Mouse (Mus musculus) ES-E14 (cell line): Measurements from ENCODE around the gene Gadd45a. TPM values are rescaled to one million over a fixed set of nuclear protein-coding genes. Genes with fewer than 3 reads are reported as not detected.

ENCODE experiments used
- DNase-seq: peaks from one replicate; pipeline ENCODE4 v3.0.0-alpha.2; 2013; ENCODE audit warnings: low read depth, low spot score
- H3K27ac ChIP-seq: 2 replicates; pipeline ENCODE4 v1.5.1; 2012; ENCODE audit warnings: low read depth, mild to moderate bottlenecking, low read length, moderate library complexity, mixed read lengths; ENCODE audit not compliant: poor library complexity, insufficient read depth, severe bottlenecking
- H3K36me3 ChIP-seq: 2 replicates; pipeline ENCODE4 v1.6.1; 2012; ENCODE audit warnings: mild to moderate bottlenecking, low read length, moderate library complexity, mixed read lengths; ENCODE audit not compliant: control insufficient read depth, poor library complexity, insufficient read depth, severe bottlenecking
- H3K4me1 ChIP-seq, 2 experiments: fragments of 150-350 bp in 1 of 2; sonication (generic) in 1 of 2; 2 replicates each; pipeline ENCODE4 v1.6.1; 2012; ENCODE audit warnings: low read length in 2 of 2, mild to moderate bottlenecking in 1 of 2, mixed read lengths in 1 of 2; ENCODE audit not compliant: control insufficient read depth in 2 of 2, insufficient read depth in 2 of 2, poor library complexity in 1 of 2
- H3K4me3 ChIP-seq, 2 experiments: fragments of 150-350 bp in 1 of 2; sonication (generic) in 1 of 2; 2 replicates each; pipeline ENCODE4 v1.5.1; 2012; ENCODE audit warnings: low read length in 2 of 2, low read depth in 1 of 2, mild to moderate bottlenecking in 1 of 2, mixed read lengths in 1 of 2; ENCODE audit not compliant: insufficient read depth in 1 of 2, poor library complexity in 1 of 2, severe bottlenecking in 1 of 2
- H3K9ac ChIP-seq: 2 replicates; pipeline ENCODE4 v1.6.1; 2012; ENCODE audit warnings: low read depth, mild to moderate bottlenecking, low read length, mixed read lengths; ENCODE audit not compliant: poor library complexity, insufficient read depth, severe bottlenecking
- H3K9me3 ChIP-seq: fragments of 150-350 bp; sonication (generic); 2 replicates; pipeline ENCODE4 v1.6.1; 2012; ENCODE audit warnings: low read depth, mild to moderate bottlenecking, low read length; ENCODE audit not compliant: control insufficient read depth, insufficient read depth
- CHD2 ChIP-seq: IDR thresholded peaks from 2 replicates; pipeline ENCODE4 v1.6.1; 2014; ENCODE audit warnings: mild to moderate bottlenecking, low read depth, low read length, inconsistent platforms
- HCFC1 ChIP-seq: IDR thresholded peaks from 2 replicates; pipeline ENCODE4 v1.6.1; 2012; ENCODE audit warnings: low read length, inconsistent platforms, borderline replicate concordance; ENCODE audit not compliant: insufficient read depth
- MAFK ChIP-seq: IDR thresholded peaks from 2 replicates; pipeline ENCODE4 v1.6.1; 2014; ENCODE audit warnings: mild to moderate bottlenecking, low read depth, low read length, inconsistent platforms; ENCODE audit not compliant: insufficient read depth
- ZC3H11A ChIP-seq: IDR thresholded peaks from 2 replicates; pipeline ENCODE4 v1.6.1; 2012; ENCODE audit warnings: low read depth, mild to moderate bottlenecking, inconsistent platforms, low read length, borderline replicate concordance
- ZNF384 ChIP-seq: IDR thresholded peaks from 2 replicates; pipeline ENCODE4 v1.6.1; 2012; ENCODE audit warnings: low read depth, low read length, inconsistent platforms
- in situ Hi-C, 2 experiments: fragments of 600-800 bp; cut with MboI; formaldehyde crosslinking; loops; one replicate each; pipeline ENCODE4 v1.15.1; 2025; ENCODE audit warnings: low sequenced_read_pairs in 2 of 2, inconsistent platforms in 1 of 2; ENCODE audit not compliant: unreplicated experiment in 2 of 2
- total RNA-seq: library from RNA; depleted of rRNA; stranded (reverse); fragments of 300-350 nt; gene quantifications from 2 replicates; pipeline ENCODE4 v1.2.3, GENCODE M21; 2012

Gene Gadd45a
- total RNA-seq, 1 experiment = 49.1 TPM

GRCm38 (mm10) chr6:67048052-67048691 lies 10.9 kb upstream of the Gadd45a start:
- H3K9me3 ChIP-seq = no peaks in the 10 kb centered on the region
- H3K4me3 ChIP-seq = no peak overlapping the region
- DNase-seq = no peak
- H3K9ac ChIP-seq = no peak overlapping the region
- H3K36me3 ChIP-seq = no peaks in the 10 kb centered on the region
- in situ Hi-C loops = no loop called here
- H3K4me1 ChIP-seq = no peaks in the 10 kb centered on the region
- TF ChIP-seq HCFC1 (no peak), MAFK (no peak), CHD2 (no peak)
- H3K27ac ChIP-seq = no peak overlapping the region

GRCm38 (mm10) chr6:67046937-67047336 lies 9.7 kb upstream of the Gadd45a start:
- in situ Hi-C loops = no loop called here
- Histone ChIP-seq H3K27ac (no peak overlapping the region), H3K9ac (no peak overlapping the region), H3K4me3 (no peak overlapping the region), H3K4me1 (no peaks in the 10 kb centered on the region), H3K36me3 (no peaks in the 10 kb centered on the region), H3K9me3 (no peaks in the 10 kb centered on the region)
- DNase-seq = no peak
- TF ChIP-seq MAFK (no peak), ZC3H11A (no peak)

GRCm38 (mm10) chr6:67045424-67045823 lies 8.2 kb upstream of the Gadd45a start:
- Histone ChIP-seq H3K4me1 (no peaks in the 10 kb centered on the region), H3K4me3 (no peak overlapping the region), H3K9ac (no peak overlapping the region), H3K9me3 (no peaks in the 10 kb centered on the region), H3K27ac (no peak overlapping the region), H3K36me3 (no peaks in the 10 kb centered on the region)
- DNase-seq = no peak
- in situ Hi-C loops = no loop called here
- no peak for TF ChIP-seq ZNF384
- TF ChIP-seq MAFK = no peak
- TF ChIP-seq ZC3H11A = no peak
- TF ChIP-seq CHD2 = no peak

DNA sequence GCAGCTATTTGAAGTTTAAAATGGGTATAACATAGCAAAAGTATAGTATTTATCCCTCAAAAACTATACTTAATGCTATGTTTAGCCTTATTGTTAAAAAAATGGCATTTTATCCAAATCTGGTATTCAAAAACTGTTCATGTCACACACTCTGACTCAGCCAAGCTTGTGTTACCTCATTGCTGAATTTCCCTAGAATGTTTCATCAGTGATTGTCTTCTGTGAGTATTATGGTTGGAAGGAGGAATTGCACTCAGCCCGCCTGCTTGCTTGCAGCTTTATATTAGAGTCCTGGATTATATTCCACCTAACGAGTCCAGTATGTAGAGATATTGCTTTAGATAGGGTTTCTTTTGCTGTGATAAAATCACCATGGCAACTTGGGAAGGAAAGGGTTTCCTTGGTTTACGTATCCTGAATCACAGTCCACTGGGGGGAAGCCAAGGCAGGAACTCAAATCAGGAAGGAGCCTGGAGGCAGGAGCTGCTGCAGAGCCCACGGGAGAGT lies 3.7 kb upstream of the Gadd45a start:
- in situ Hi-C loops = no loop called here
- Histone ChIP-seq H3K27ac (no peak overlapping the region), H3K9ac (no peak overlapping the region), H3K4me1 (no peaks in the 10 kb centered on the region), H3K36me3 (peaks cover 7% of the 10 kb centered on the region), H3K4me3 (no peak overlapping the region), H3K9me3 (no peaks in the 10 kb centered on the region)
- no peak for DNase-seq
- TF ChIP-seq ZNF384 (no peak), ZC3H11A (no peak), MAFK (no peak), CHD2 (no peak), HCFC1 (no peak)

GRCm38 (mm10) chr6:67038964-67039363 lies 1.7 kb upstream of the Gadd45a start:
- H3K27ac ChIP-seq = no peak overlapping the region
- no peak overlapping the region for H3K4me3 ChIP-seq
- no peak overlapping the region for H3K9ac ChIP-seq
- no peaks in the 10 kb centered on the region for H3K9me3 ChIP-seq
- in situ Hi-C loops = no loop called here
- TF ChIP-seq ZNF384 (no peak), CHD2 (no peak), HCFC1 (no peak), ZC3H11A (no peak), MAFK (no peak)
- no peak for DNase-seq
- peaks cover 2 to 3% of the 10 kb centered on the region in 2 experiments; a peak in 2 of 4 replicates for H3K4me1 ChIP-seq
- peaks cover 21% of the 10 kb centered on the region for H3K36me3 ChIP-seq
